Mouse (Mus musculus) Patski (cell line): ENCODE data around the gene Hist1h4k. TPM values are rescaled to one million over a fixed set of nuclear protein-coding genes. Genes with fewer than 3 reads are reported as not detected.
"Not testable (repeated sequence)": the region's sequence is repeated elsewhere in the genome, so short reads cannot be mapped to it uniquely, and the experiment has no call there.

ENCODE experiments used
- ATAC-seq: fragments of 100-300 bp; one replicate; pipeline ENCODE4 v1.8.0; 2021
- CTCF ChIA-PET: fragments of 350-600 bp; sonication (Branson Sonifier 250); formaldehyde crosslinking; loops from one replicate; lab custom pipeline; 2022; ENCODE audit warnings: inconsistent platforms; lab: Charles Lee
- POLR2A ChIA-PET: fragments of 350-600 bp; sonication (Branson Sonifier 250); formaldehyde crosslinking; loops from one replicate; lab custom pipeline; 2022; ENCODE audit warnings: antibody characterized with exemption, inconsistent platforms; lab: Charles Lee
- DNase-seq: peaks from one replicate; pipeline ENCODE4 v3.0.0-alpha.2; 2011; ENCODE audit warnings: low read depth, low spot score
- H3K27me3 ChIP-seq: fragments of 371-371 bp; one replicate; pipeline ENCODE4 v1.5.1; 2021
- CTCF ChIP-seq: fragments of 100-300 bp; IDR thresholded peaks from one replicate; pipeline ENCODE4 v1.5.1; 2021
- in situ Hi-C: fragments of 300-500 bp; cut with MboI; formaldehyde crosslinking; loops from 3 replicates; pipeline ENCODE4 v1.11.1; 2018; ENCODE audit warnings: low pct_unique_long_range_greater_than_20kb, mixed read lengths
- polyA plus RNA-seq: library from polyadenylated mRNA; unstranded; gene quantifications from one replicate; pipeline ENCODE4 v1.2.3, GENCODE M21; 2021

Hist1h4k gene
- polyA plus RNA-seq, 1 experiment from 2014 or later = 6.5 TPM

- ChIA-PET CTCF (interaction anchor here (0.7 to 1.3 kb wide), 4 partner anchors 10 to 16 kb away, joined by 3 to 4 read pairs (median 4); partner anchors contain the start of gene Hist1h2bm), POLR2A (interaction anchor here (1.7 kb wide), 1 partner anchor 15 kb away, joined by 5 read pairs; no protein-coding TSS in a partner anchor)
- DNase-seq (peak; percentile 63), ATAC-seq (peak; percentile 70)
- in situ Hi-C loops = loop anchor here (10.0 kb wide), 1 partner anchor 301 kb away; the partner anchor contains the start of genes Hist1h2ah and Hist1h2bk
- H3K27me3 ChIP-seq = no peaks in the 10 kb centered on the region
- peak; percentile 92 for TF ChIP-seq CTCF
Measured at GRCm38 (mm10) chr13:21734010-21734905, 16.0 kb downstream of the Hist1h4k start.

DNA sequence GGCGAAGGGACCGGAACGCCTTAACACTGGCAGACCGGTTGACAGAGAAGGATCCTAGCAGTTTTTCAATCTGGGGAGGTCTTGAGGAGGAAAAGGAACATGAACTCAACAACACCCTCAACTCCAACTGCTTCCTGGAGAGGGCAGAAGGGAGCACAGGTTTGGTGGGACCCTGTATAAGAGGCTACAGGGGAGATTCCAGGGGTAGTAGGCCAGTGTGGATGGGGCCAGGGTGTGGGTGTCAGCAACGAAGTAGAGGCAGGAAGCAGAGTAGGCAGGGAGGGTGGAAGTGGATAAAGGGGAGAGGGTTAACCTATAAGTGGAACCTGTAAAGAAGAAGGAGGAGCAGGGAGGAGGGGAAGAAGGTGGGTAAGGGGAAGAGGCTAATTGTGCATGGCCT, 16.8 kb downstream of the Hist1h4k start:
- ChIA-PET CTCF (interaction anchor here (0.7 to 1.3 kb wide), 4 partner anchors 9 to 15 kb away, joined by 3 to 4 read pairs (median 4); partner anchors contain the start of gene Hist1h2bm), POLR2A (interaction anchor here (1.1 kb wide), 1 partner anchor 15 kb away, joined by 3 read pairs; no protein-coding TSS in a partner anchor)
- TF ChIP-seq CTCF = peak; percentile 10
- ATAC-seq (no peak), DNase-seq (no peak)
- in situ Hi-C loops = loop anchor here (10.0 kb wide), 1 partner anchor 301 kb away; the partner anchor contains the start of genes Hist1h2ah and Hist1h2bk
- no peaks in the 10 kb centered on the region for H3K27me3 ChIP-seq

- ChIA-PET POLR2A (no interaction called here), CTCF (no interaction called here)
- TF ChIP-seq CTCF = no peak
- in situ Hi-C loops = loop anchor here (10.0 kb wide), 1 partner anchor 545 kb away; no protein-coding TSS in a partner anchor
- DNase-seq (no peak), ATAC-seq (no peak)
- H3K27me3 ChIP-seq = no peaks in the 10 kb centered on the region
Measured at GRCm38 (mm10) chr13:21729544-21729943, 20.8 kb downstream of the Hist1h4k start.

DNA sequence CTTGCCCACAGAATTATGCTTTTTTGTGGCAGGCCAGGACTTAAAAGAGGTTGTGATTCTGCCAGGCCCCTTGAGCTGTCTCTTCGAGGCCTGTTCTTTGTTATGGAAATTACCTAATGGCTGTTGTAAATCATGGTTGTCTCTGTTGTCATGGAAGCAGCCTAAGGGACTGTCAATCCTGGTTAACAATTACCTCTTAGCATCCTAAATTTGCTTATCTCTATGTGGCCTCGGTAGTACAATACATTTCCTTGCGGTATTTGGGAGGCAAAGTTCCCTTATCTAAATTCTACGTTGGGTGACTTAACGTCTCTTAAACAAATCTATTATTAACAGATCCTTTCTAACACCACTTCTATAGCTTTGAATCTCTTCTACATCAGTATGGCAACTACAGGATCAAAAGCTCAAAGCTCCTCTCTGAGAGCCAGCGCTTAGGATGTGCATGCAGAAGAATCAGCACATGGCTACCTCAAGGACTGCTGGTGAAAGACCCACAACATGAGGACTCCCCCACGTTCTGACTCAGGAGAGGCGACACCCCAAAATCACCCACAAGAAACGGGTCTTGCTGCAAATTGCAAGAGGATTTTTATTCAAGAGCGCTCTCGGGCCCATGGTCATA, 22.2 kb downstream of the Hist1h4k start:
- no peak for TF ChIP-seq CTCF
- no peaks in the 10 kb centered on the region for H3K27me3 ChIP-seq
- POLR2A ChIA-PET = interaction anchor here (0.6 kb wide), 1 partner anchor 16 kb away, joined by 4 read pairs; no protein-coding TSS in a partner anchor
- CTCF ChIA-PET = no interaction called here
- in situ Hi-C loops = loop anchor here (10.0 kb wide), 1 partner anchor 543 kb away; no protein-coding TSS in a partner anchor
- ATAC-seq = no peak
- DNase-seq = no peak

DNA sequence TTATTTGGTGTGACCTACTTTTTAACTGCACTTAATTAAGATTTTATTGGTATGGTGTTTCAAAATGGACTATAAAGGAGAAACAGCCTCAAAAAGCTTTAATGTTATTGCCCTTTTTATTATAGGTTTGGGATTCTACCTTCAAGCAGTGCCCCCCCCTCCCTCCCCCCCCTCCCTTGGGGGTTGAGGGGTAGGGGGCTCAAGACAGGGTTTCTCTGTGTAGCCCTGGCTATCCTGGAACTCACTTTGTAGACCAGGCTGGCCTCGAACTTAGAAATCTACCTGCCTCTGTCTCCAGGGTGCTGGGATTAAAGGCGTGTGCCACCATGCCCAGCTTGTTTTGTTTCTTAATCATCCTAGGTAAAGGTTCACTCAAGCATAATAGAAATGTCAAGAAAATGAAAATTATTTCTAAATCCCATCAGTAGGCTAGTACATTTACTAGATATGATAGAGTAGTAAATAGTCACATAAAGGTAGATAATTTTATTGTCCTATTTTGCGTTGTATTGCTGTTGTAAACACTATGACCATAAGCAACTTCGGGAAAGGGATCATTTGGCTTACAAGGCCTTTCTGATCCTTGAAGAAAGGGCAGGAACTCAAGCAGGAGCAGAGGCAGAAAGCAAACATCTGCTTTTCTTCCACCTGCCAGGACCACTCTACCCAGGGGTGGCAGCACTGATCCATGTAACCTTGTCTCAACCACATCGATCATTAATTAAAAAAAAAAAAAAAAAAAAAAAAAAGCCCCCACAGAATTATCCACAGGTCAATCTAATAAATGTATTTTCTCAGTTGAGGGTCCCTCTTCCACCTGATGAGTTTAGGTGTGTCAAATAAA, 27.1 kb downstream of the Hist1h4k start:
- peak; percentile 23 for TF ChIP-seq CTCF
- in situ Hi-C loops = loop anchor here (10.0 kb wide), 1 partner anchor 538 kb away; no protein-coding TSS in a partner anchor
- ATAC-seq (no peak), DNase-seq (no peak)
- CTCF ChIA-PET = interaction anchor here (0.9 to 1.2 kb wide), 2 partner anchors 11 kb away, joined by 3 read pairs; no protein-coding TSS in a partner anchor
- POLR2A ChIA-PET = no interaction called here
- H3K27me3 ChIP-seq = no peaks in the 10 kb centered on the region

DNA sequence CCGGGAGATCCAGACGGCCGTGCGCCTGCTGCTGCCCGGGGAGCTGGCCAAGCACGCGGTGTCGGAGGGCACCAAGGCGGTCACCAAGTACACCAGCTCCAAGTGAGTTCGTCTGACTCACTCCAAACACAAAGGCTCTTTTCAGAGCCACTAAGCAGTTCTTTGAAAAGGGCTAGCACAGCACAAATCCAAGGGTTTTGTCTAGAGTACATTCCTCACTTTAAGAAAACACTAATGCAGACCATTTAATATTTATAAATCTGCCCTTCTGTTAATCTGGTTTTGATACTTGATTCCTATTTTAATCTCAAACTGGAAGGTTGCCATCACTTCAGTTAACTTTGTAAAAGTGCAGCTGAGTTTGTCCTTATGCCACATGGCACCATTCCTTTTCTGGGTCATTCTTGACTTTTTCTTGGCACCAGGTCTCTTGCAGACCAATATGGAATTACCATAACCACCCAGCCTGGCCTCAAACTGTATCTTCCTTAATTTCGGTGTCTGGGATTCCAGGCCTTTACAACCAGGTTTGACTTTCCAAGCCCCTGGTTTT, 27.9 kb downstream of the Hist1h4k start:
- no peak for DNase-seq
- no peaks in the 10 kb centered on the region for H3K27me3 ChIP-seq
- ChIA-PET CTCF (interaction anchor here (0.9 kb wide), 1 partner anchor 11 kb away, joined by 3 read pairs; no protein-coding TSS in a partner anchor), POLR2A (no interaction called here)
- peak; percentile 19 for ATAC-seq
- in situ Hi-C loops = loop anchor here (10.0 kb wide), 1 partner anchor 538 kb away; no protein-coding TSS in a partner anchor
- no peak for TF ChIP-seq CTCF

- in situ Hi-C loops = loop anchor here (10.0 kb wide), 1 partner anchor 537 kb away; no protein-coding TSS in a partner anchor
- CTCF ChIA-PET = interaction anchor here (1.2 to 1.7 kb wide), 3 partner anchors 11 to 16 kb away, joined by 4 read pairs; no protein-coding TSS in a partner anchor
- POLR2A ChIA-PET, H3K27me3 ChIP-seq: not testable (repeated sequence)
- peak; percentile 89 for DNase-seq
- peak; percentile 94 for ATAC-seq
Measured at GRCm38 (mm10) chr13:21721757-21722372, 28.4 kb downstream of the Hist1h4k start, which contains the start of gene Hist1h2bm. TSS of gene Hist1h2bm (plus strand) at chr13:21722044.

DNA sequence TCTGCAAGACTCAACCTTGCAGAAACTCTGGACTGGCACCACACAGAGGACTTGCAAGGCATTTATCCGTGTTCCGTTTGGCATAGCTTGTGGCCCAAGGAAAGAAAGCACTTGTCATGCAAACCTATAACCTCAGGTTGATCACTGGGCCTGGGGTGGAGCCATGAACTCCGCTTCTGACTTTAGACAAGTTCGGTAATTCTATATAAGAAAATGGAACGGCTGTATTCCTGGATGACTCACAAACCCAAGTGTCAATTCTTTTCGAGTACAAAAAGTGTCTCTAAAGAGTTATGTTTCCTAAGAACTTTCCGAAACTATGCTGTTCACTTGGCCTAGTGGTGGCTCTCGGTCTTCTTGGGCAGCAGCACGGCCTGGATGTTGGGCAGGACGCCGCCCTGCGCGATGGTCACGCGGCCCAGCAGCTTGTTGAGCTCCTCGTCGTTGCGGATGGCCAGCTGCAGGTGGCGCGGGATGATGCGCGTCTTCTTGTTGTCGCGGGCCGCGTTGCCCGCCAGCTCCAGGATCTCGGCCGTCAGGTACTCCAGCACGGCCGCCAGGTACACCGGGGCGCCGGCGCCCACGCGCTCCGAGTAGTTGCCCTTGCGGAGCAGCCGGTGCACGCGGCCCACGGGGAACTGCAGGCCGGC, 29.1 kb downstream of the Hist1h4k start:
- peak; percentile 3 for ATAC-seq
- not testable (repeated sequence) for DNase-seq, H3K27me3 ChIP-seq
- CTCF ChIA-PET = interaction anchor here (1.2 to 1.7 kb wide), 3 partner anchors 10 to 16 kb away, joined by 4 read pairs; no protein-coding TSS in a partner anchor
- POLR2A ChIA-PET = interaction anchor here (0.6 to 0.8 kb wide), 2 partner anchors 59 to 1861 kb away, joined by 3 to 4 read pairs; partner anchors contain the start of gene Hist1h1b
- in situ Hi-C loops = loop anchor here (10.0 kb wide), 1 partner anchor 536 kb away; no protein-coding TSS in a partner anchor
- TF ChIP-seq CTCF = peak; percentile 30
